Mouse (Mus musculus) midbrain, embryonic 11.5 days (tissue): ENCODE measurements around the gene Syngr3. TPM values are rescaled to one million over a fixed set of nuclear protein-coding genes. Genes with fewer than 3 reads are reported as not detected.
"Not testable (repeated sequence)": the region's sequence is repeated elsewhere in the genome, so short reads cannot be mapped to it uniquely, and the experiment has no call there.

ENCODE experiments used
- ATAC-seq: fragments of 200-750 bp; cut with Nextera tagmentation; 2 replicates; pipeline ENCODE4 v1.8.0; 2017; ENCODE audit warnings: moderate TSS enrichment, moderate library complexity; ENCODE audit not compliant: low FRiP score
- DNase-seq: peaks from one replicate; pipeline ENCODE4 v3.0.0; 2015; ENCODE audit warnings: low spot score; ENCODE audit errors: missing footprints
- H3K27ac ChIP-seq: fragments of 300-500 bp; sonication (generic); 2 replicates; pipeline ENCODE4 v1.5.1; 2014; ENCODE audit warnings: low read depth, low read length
- H3K27me3 ChIP-seq: fragments of 300-500 bp; sonication (generic); 2 replicates; pipeline ENCODE4 v1.6.1; 2014; ENCODE audit warnings: mild to moderate bottlenecking, low read length, moderate library complexity, mixed read lengths; ENCODE audit not compliant: control insufficient read depth, insufficient read depth
- H3K36me3 ChIP-seq: fragments of 300-500 bp; sonication (generic); 2 replicates; pipeline ENCODE4 v1.6.1; 2014; ENCODE audit warnings: mild to moderate bottlenecking, low read length, moderate library complexity, mixed read lengths; ENCODE audit not compliant: control insufficient read depth, insufficient read depth
- H3K4me1 ChIP-seq: fragments of 300-500 bp; sonication (generic); 2 replicates; pipeline ENCODE4 v1.6.1; 2014; ENCODE audit warnings: low read length; ENCODE audit not compliant: control insufficient read depth, insufficient read depth
- H3K4me2 ChIP-seq: fragments of 300-500 bp; sonication (generic); 2 replicates; pipeline ENCODE4 v1.6.1; 2014; ENCODE audit warnings: mild to moderate bottlenecking, moderate library complexity
- H3K4me3 ChIP-seq: fragments of 300-500 bp; sonication (generic); 2 replicates; pipeline ENCODE4 v1.5.1; 2014; ENCODE audit warnings: low read depth, low read length
- H3K9ac ChIP-seq: fragments of 300-500 bp; sonication (generic); 2 replicates; pipeline ENCODE4 v1.6.1; 2014; ENCODE audit warnings: low read length
- H3K9me3 ChIP-seq: fragments of 300-500 bp; sonication (generic); 2 replicates; pipeline ENCODE4 v1.6.1; 2016; ENCODE audit warnings: low read length; ENCODE audit not compliant: control insufficient read depth
- WGBS: fragments of 180-500 bp; shearing (Covaris S2); extraction: QIAGEN DNeasy Blood & Tissue Kit; methylation state at CpG from one replicate; pipeline ENCODE4 v1.1.7; 2014; 5-methylcytosine and 5-hydroxymethylcytosine counted together
- polyA plus RNA-seq: library from polyadenylated mRNA; unstranded; fragments of >200 nt; fragmentation: Nextera tagmentation; extraction: Ambion mirVana; gene quantifications from 2 replicates; pipeline ENCODE4 v1.2.1, GENCODE M21; 2014

Syngr3 gene
- polyA plus RNA-seq, 1 experiment from 2014 or later, result 13.4 TPM

DNA sequence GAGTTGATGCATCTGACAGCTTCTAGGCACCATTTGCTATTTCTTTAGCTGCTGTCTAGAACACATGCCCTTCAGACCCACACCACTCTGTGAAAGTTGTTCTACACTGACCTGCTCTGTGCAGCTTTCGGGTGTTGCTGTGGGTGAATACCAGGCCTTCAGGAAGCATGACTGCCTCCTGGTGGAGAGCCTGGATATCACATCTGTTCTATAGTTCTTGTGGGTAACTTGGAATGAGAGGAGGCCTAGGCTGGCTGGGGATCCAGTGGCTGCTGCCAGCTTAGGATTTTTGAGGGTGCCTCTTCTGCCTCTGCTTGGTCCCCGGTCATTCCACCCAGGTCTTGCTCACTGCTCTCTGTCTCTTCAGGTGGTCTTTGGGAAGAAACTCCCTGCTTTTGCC is 13.6 kb downstream of the Syngr3 start:
- peaks cover 10% of the 10 kb centered on the region for H3K4me1 ChIP-seq
- peaks cover 27% of the 10 kb centered on the region for H3K36me3 ChIP-seq
- peak; percentile 95 for DNase-seq
- no peaks in the 10 kb centered on the region for H3K9me3 ChIP-seq
- H3K9ac ChIP-seq, result no peak overlapping the region
- H3K27ac ChIP-seq, result no peak overlapping the region
- H3K4me2 ChIP-seq, result no peak overlapping the region
- 59% methylated on average over 2 of the region's 2 CpGs for WGBS
- H3K27me3 ChIP-seq, result no peaks in the 10 kb centered on the region
- H3K4me3 ChIP-seq, result no peak overlapping the region
- ATAC-seq, result no peak

GRCm38 (mm10) chr17:24674277-24674676 is 15.5 kb downstream of the Syngr3 start:
- ATAC-seq, result no peak
- no peak overlapping the region for H3K4me2 ChIP-seq
- no peak overlapping the region for H3K4me3 ChIP-seq
- 89% methylated on average over 7 of the region's 7 CpGs for WGBS
- H3K9ac ChIP-seq, result no peak overlapping the region
- H3K9me3 ChIP-seq, result no peaks in the 10 kb centered on the region
- no peaks in the 10 kb centered on the region for H3K27me3 ChIP-seq
- H3K36me3 ChIP-seq, result peaks cover 18% of the 10 kb centered on the region
- H3K27ac ChIP-seq, result no peak overlapping the region
- no peak for DNase-seq
- peaks cover 20% of the 10 kb centered on the region for H3K4me1 ChIP-seq

- Histone ChIP-seq H3K9me3 (no peaks in the 10 kb centered on the region), H3K4me3 (no peak overlapping the region), H3K27ac (no peak overlapping the region), H3K9ac (peak overlapping the region; percentile 24; the same call in 1 of the 2 replicates), H3K36me3 (peaks cover 4% of the 10 kb centered on the region; the same call in 1 of the 2 replicates), H3K27me3 (no peaks in the 10 kb centered on the region), H3K4me2 (no peak overlapping the region), H3K4me1 (peaks cover 24% of the 10 kb centered on the region)
- no peak for DNase-seq
- ATAC-seq, result no peak
- 47% methylated on average over 5 of the region's 5 CpGs for WGBS
Observed at GRCm38 (mm10) chr17:24672141-24672540, 17.6 kb downstream of the Syngr3 start.

DNA sequence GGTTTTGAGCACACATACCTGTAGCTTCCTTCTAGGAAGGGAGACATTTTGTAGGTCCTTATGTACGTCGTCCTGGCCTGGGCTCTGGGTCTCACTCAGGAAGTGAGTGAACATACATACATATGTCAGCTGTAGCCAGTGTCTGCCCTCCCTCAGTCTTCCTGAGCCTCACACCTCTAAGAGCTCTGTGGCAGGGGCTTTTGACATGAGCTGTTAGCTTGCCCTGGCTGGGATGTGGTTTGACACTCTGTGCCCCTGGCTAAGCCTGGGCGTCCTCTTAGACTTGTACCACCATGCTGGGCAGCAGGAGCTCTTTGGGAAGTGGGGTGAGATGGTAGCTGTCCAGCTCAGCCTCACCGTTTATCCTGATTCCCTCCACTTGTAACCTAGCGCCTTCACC is 18.4 kb downstream of the Syngr3 start:
- DNase-seq (no peak), ATAC-seq (no peak)
- Histone ChIP-seq H3K4me2 (no peak overlapping the region), H3K4me1 (peaks cover 24% of the 10 kb centered on the region), H3K36me3 (no peaks in the 10 kb centered on the region), H3K27ac (no peak overlapping the region), H3K27me3 (no peaks in the 10 kb centered on the region), H3K9me3 (no peaks in the 10 kb centered on the region), H3K9ac (no peak overlapping the region; the same call in 1 of the 2 replicates), H3K4me3 (peak overlapping the region; percentile 3; the same call in 1 of the 2 replicates)
- WGBS, result 80% methylated on average over 5 of the region's 5 CpGs

- WGBS, result 14% methylated on average over 8 of the region's 8 CpGs
- Histone ChIP-seq H3K9ac (peak overlapping the region; percentile 98), H3K27me3 (no peaks in the 10 kb centered on the region), H3K27ac (peak overlapping the region; percentile 61; the same call in 1 of the 2 replicates), H3K4me1 (peaks cover 24% of the 10 kb centered on the region), H3K4me3 (peak overlapping the region; percentile 98), H3K9me3 (no peaks in the 10 kb centered on the region), H3K36me3 (no peaks in the 10 kb centered on the region), H3K4me2 (peak overlapping the region; percentile 88)
- DNase-seq, result peak; percentile 91
- no peak for ATAC-seq
Observed at GRCm38 (mm10) chr17:24670246-24670844, 19.4 kb downstream of the Syngr3 start.

DNA sequence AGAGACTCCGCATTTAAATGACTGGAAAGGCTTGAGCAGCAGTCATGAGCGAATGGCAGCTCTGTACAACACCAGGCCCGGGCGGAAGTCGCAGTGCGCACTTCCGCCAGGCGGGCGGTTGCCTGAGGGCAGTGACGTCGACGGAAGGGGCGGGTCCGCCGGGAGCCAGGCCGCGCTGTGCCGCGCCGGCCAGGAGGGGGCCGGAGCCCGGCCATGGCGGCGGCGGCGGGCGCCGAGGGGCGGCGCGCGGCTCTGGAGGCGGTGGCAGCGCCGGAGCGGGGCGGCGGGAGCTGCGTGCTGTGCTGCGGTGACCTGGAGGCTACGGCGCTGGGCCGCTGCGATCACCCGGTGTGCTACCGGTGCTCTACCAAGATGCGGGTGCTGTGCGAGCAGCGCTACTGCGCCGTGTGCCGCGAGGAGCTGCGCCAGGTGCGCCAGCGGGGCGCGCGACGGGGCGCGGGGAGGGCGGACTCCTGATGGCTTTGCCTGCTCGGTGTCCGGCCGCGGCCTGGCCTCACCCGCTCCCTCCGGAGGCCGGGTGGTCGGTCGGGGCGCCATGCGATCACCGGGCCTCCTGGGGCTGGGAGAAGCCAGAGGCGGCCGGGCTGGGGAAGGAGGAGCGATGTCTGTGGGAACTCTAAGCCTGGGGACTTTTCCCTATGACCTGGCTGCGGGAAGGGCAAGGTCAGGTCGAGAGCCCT is 20.1 kb downstream of the Syngr3 start, which contains the start of gene Zfp598:
Gene Zfp598 (plus strand): TSS at position 143 of the 701 bp plus-strand sequence.
- under 1% methylated on average over 71 of the region's 80 CpGs for WGBS
- H3K27me3 ChIP-seq, result no peaks in the 10 kb centered on the region
- peak; percentile 99 for ATAC-seq

DNA sequence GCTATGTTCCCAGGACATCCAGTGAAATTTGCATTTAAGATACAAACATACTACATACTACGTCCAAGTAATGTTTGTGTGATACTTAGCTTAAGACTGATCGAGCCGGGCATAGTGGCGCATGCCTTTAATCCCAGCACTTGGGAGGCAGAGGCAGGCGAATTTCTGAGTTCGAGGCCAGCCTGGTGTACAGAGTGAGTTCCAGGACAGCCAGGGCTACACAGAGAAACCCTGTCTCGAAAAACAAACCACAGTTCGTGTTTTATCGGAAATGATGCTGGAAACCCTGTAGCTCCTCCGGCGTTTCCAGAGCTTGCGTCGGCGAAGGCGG is 20.6 kb downstream of the Syngr3 start:
- not testable (repeated sequence) for H3K27me3 ChIP-seq, H3K27ac ChIP-seq, H3K9me3 ChIP-seq, H3K36me3 ChIP-seq, DNase-seq
- Histone ChIP-seq H3K9ac (peak overlapping the region; percentile 98), H3K4me2 (peak overlapping the region; percentile 88), H3K4me3 (peak overlapping the region; percentile 98), H3K4me1 (peaks cover 24% of the 10 kb centered on the region)
- ATAC-seq, result peak; percentile 56
- WGBS, result 11% methylated on average over 15 of the region's 15 CpGs

More for the DNA sequence above, 20.1 kb downstream of the Syngr3 start, which contains the start of gene Zfp598:
- peak within 1 kb of the TSS; percentile 61 for H3K27ac ChIP-seq
- peak within 1 kb of the TSS; percentile 98 for H3K4me3 ChIP-seq
- peak within 1 kb of the TSS; percentile 98 for H3K9ac ChIP-seq
- no peaks in the 10 kb centered on the region for H3K9me3 ChIP-seq
- DNase-seq, result peak; percentile 99
- H3K4me2 ChIP-seq, result peak within 1 kb of the TSS; percentile 88
- peaks cover 24% of the 10 kb centered on the region for H3K4me1 ChIP-seq
- no peaks in the 10 kb centered on the region for H3K36me3 ChIP-seq

GRCm38 (mm10) chr17:24667416-24667815 is 22.3 kb downstream of the Syngr3 start:
- H3K4me2 ChIP-seq, result no peak overlapping the region
- DNase-seq (no peak), ATAC-seq (no peak)
- H3K27me3 ChIP-seq, result no peaks in the 10 kb centered on the region
- H3K9me3 ChIP-seq, result no peaks in the 10 kb centered on the region
- no peak overlapping the region for H3K4me3 ChIP-seq
- no peak overlapping the region for H3K9ac ChIP-seq
- no peak overlapping the region for H3K27ac ChIP-seq
- H3K4me1 ChIP-seq, result peaks cover 24% of the 10 kb centered on the region
- WGBS, result 32% methylated on average over 6 of the region's 6 CpGs
- H3K36me3 ChIP-seq, result no peaks in the 10 kb centered on the region

- not testable (repeated sequence) for ATAC-seq, H3K9me3 ChIP-seq, H3K27me3 ChIP-seq, DNase-seq, H3K4me2 ChIP-seq, H3K9ac ChIP-seq, H3K4me3 ChIP-seq, H3K27ac ChIP-seq, H3K36me3 ChIP-seq
- 72% methylated on average over 7 of the region's 7 CpGs for WGBS
- peaks cover 22% of the 10 kb centered on the region for H3K4me1 ChIP-seq
Observed at GRCm38 (mm10) chr17:24667011-24667410, 22.7 kb downstream of the Syngr3 start.
